Mouse (Mus musculus): ENCODE measurements around the gene Tpte. TPM values are rescaled to one million over a fixed set of nuclear protein-coding genes. Genes with fewer than 3 reads are reported as not detected.
A peak's percentile ranks its signal among the peaks of the same experiment; 100 is the strongest.

Gene Tpte
- polyA plus RNA-seq, 1 experiment: not detected

GRCm38 (mm10) chr8:22306999-22307398, 23.8 kb downstream of the Tpte start:
- Histone ChIP-seq H3K36me3 (ENCODE audit: control insufficient read depth, insufficient read depth, low read length, poor library complexity, severe bottlenecking) (no peaks in the 10 kb centered on the region), H3K4me1 (ENCODE audit: control insufficient read depth, insufficient read depth, low read length) (no peaks in the 10 kb centered on the region), H3K27ac (ENCODE audit: insufficient read depth, low read length) (no peak overlapping the region), H3K9me3 (replicated peaks; ENCODE audit: control insufficient read depth, insufficient read depth, low read length, poor library complexity, severe bottlenecking) (no peaks in the 10 kb centered on the region), H3K9ac (ENCODE audit: low read depth, poor library complexity, severe bottlenecking) (no peak overlapping the region), H3K4me3 (ENCODE audit: low read depth, low read length) (no peak overlapping the region), H3K27me3 (ENCODE audit: control insufficient read depth, insufficient read depth, low read length, poor library complexity, severe bottlenecking) (no peaks in the 10 kb centered on the region)
- TF ChIP-seq CTCF (IDR thresholded peaks at IDR 0.05; ENCODE audit: low read depth, low read length) (no peak), POLR2A (IDR thresholded peaks at IDR 0.05; ENCODE audit: insufficient read depth, low read length) (no peak), EP300 (IDR thresholded peaks at IDR 0.05; ENCODE audit: insufficient read depth, low read depth, low read length) (no peak)

- Histone ChIP-seq H3K27me3 (ENCODE audit: control insufficient read depth, insufficient read depth, low read length, poor library complexity, severe bottlenecking) (no peaks in the 10 kb centered on the region), H3K9ac (ENCODE audit: low read depth, poor library complexity, severe bottlenecking) (no peak overlapping the region), H3K4me1 (ENCODE audit: control insufficient read depth, insufficient read depth, low read length) (no peaks in the 10 kb centered on the region), H3K4me3 (ENCODE audit: low read depth, low read length) (no peak overlapping the region), H3K27ac (ENCODE audit: insufficient read depth, low read length) (no peak overlapping the region), H3K36me3 (ENCODE audit: control insufficient read depth, insufficient read depth, low read length, poor library complexity, severe bottlenecking) (no peaks in the 10 kb centered on the region), H3K9me3 (replicated peaks; ENCODE audit: control insufficient read depth, insufficient read depth, low read length, poor library complexity, severe bottlenecking) (no peaks in the 10 kb centered on the region)
- TF ChIP-seq POLR2A (IDR thresholded peaks at IDR 0.05; ENCODE audit: insufficient read depth, low read length): no peak
- TF ChIP-seq EP300 (IDR thresholded peaks at IDR 0.05; ENCODE audit: insufficient read depth, low read depth, low read length): no peak
- TF ChIP-seq CTCF (IDR thresholded peaks at IDR 0.05; ENCODE audit: low read depth, low read length): peak; percentile 47
Measured at GRCm38 (mm10) chr8:22311446-22311845, 28.2 kb downstream of the Tpte start.

GRCm38 (mm10) chr8:22335426-22335825, 52.2 kb downstream of the Tpte start:
- Histone ChIP-seq H3K27me3 (ENCODE audit: control insufficient read depth, insufficient read depth, low read length, poor library complexity, severe bottlenecking) (no peaks in the 10 kb centered on the region), H3K27ac (ENCODE audit: insufficient read depth, low read length) (no peak overlapping the region), H3K9ac (ENCODE audit: low read depth, poor library complexity, severe bottlenecking) (no peak overlapping the region), H3K9me3 (replicated peaks; ENCODE audit: control insufficient read depth, insufficient read depth, low read length, poor library complexity, severe bottlenecking) (no peaks in the 10 kb centered on the region), H3K4me3 (ENCODE audit: low read depth, low read length) (no peak overlapping the region), H3K36me3 (ENCODE audit: control insufficient read depth, insufficient read depth, low read length, poor library complexity, severe bottlenecking) (no peaks in the 10 kb centered on the region), H3K4me1 (ENCODE audit: control insufficient read depth, insufficient read depth, low read length) (no peaks in the 10 kb centered on the region)
- TF ChIP-seq POLR2A (IDR thresholded peaks at IDR 0.05; ENCODE audit: insufficient read depth, low read length) (no peak), EP300 (IDR thresholded peaks at IDR 0.05; ENCODE audit: insufficient read depth, low read depth, low read length) (no peak), CTCF (IDR thresholded peaks at IDR 0.05; ENCODE audit: low read depth, low read length) (no peak)

GRCm38 (mm10) chr8:22359359-22359758, 76.1 kb downstream of the Tpte start:
- no peak for TF ChIP-seq CTCF (IDR thresholded peaks at IDR 0.05; ENCODE audit: low read depth, low read length)
- Histone ChIP-seq H3K4me1 (ENCODE audit: control insufficient read depth, insufficient read depth, low read length) (no peaks in the 10 kb centered on the region), H3K9me3 (replicated peaks; ENCODE audit: control insufficient read depth, insufficient read depth, low read length, poor library complexity, severe bottlenecking) (no peaks in the 10 kb centered on the region), H3K9ac (ENCODE audit: low read depth, poor library complexity, severe bottlenecking) (no peak overlapping the region), H3K4me3 (ENCODE audit: low read depth, low read length) (no peak overlapping the region), H3K27me3 (ENCODE audit: control insufficient read depth, insufficient read depth, low read length, poor library complexity, severe bottlenecking) (no peaks in the 10 kb centered on the region), H3K27ac (ENCODE audit: insufficient read depth, low read length) (no peak overlapping the region), H3K36me3 (ENCODE audit: control insufficient read depth, insufficient read depth, low read length, poor library complexity, severe bottlenecking) (no peaks in the 10 kb centered on the region)

GRCm38 (mm10) chr8:22359882-22360281, 76.6 kb downstream of the Tpte start:
- no peaks in the 10 kb centered on the region for H3K27me3 ChIP-seq (ENCODE audit: control insufficient read depth, insufficient read depth, low read length, poor library complexity, severe bottlenecking)
- no peak overlapping the region for H3K27ac ChIP-seq (ENCODE audit: insufficient read depth, low read length)
- no peak overlapping the region for H3K9ac ChIP-seq (ENCODE audit: low read depth, poor library complexity, severe bottlenecking)
- no peak overlapping the region for H3K4me3 ChIP-seq (ENCODE audit: low read depth, low read length)
- H3K9me3 ChIP-seq (replicated peaks; ENCODE audit: control insufficient read depth, insufficient read depth, low read length, poor library complexity, severe bottlenecking): no peaks in the 10 kb centered on the region
- H3K36me3 ChIP-seq (ENCODE audit: control insufficient read depth, insufficient read depth, low read length, poor library complexity, severe bottlenecking): no peaks in the 10 kb centered on the region
- no peak for TF ChIP-seq POLR2A (IDR thresholded peaks at IDR 0.05; ENCODE audit: insufficient read depth, low read length)
- TF ChIP-seq CTCF (IDR thresholded peaks at IDR 0.05; ENCODE audit: low read depth, low read length): no peak
- no peak for TF ChIP-seq EP300 (IDR thresholded peaks at IDR 0.05; ENCODE audit: insufficient read depth, low read depth, low read length)
- no peaks in the 10 kb centered on the region for H3K4me1 ChIP-seq (ENCODE audit: control insufficient read depth, insufficient read depth, low read length)

GRCm38 (mm10) chr8:22376311-22376710, 93.1 kb downstream of the Tpte start:
- peaks cover 5% of the 10 kb centered on the region; the same call in 1 of the 2 replicates for H3K36me3 ChIP-seq (ENCODE audit: control insufficient read depth, insufficient read depth, low read length, poor library complexity, severe bottlenecking)
- H3K9me3 ChIP-seq (replicated peaks; ENCODE audit: control insufficient read depth, insufficient read depth, low read length, poor library complexity, severe bottlenecking): no peaks in the 10 kb centered on the region
- H3K4me1 ChIP-seq (ENCODE audit: control insufficient read depth, insufficient read depth, low read length): no peaks in the 10 kb centered on the region
- no peak overlapping the region for H3K27ac ChIP-seq (ENCODE audit: insufficient read depth, low read length)
- no peak overlapping the region for H3K9ac ChIP-seq (ENCODE audit: low read depth, poor library complexity, severe bottlenecking)
- H3K27me3 ChIP-seq (ENCODE audit: control insufficient read depth, insufficient read depth, low read length, poor library complexity, severe bottlenecking): no peaks in the 10 kb centered on the region
- TF ChIP-seq CTCF (IDR thresholded peaks at IDR 0.05; ENCODE audit: low read depth, low read length) (no peak), POLR2A (IDR thresholded peaks at IDR 0.05; ENCODE audit: insufficient read depth, low read length) (no peak), EP300 (IDR thresholded peaks at IDR 0.05; ENCODE audit: insufficient read depth, low read depth, low read length) (no peak)
- H3K4me3 ChIP-seq (ENCODE audit: low read depth, low read length): no peak overlapping the region
